Mouse (Mus musculus) E14TG2a.4 (cell line): ENCODE results near the gene A930033H14Rik.

Experiments used
- CTCF ChIP-seq: conservative IDR thresholded peaks from 2 replicates; pipeline ENCODE4 v1.5.1; 2014; ENCODE audit warnings: low read length
- NANOG ChIP-seq: IDR thresholded peaks from 2 replicates; pipeline ENCODE4 v1.6.1; 2014; ENCODE audit warnings: borderline replicate concordance, low read length, mixed read lengths
- POU5F1 ChIP-seq: IDR thresholded peaks from 2 replicates; pipeline ENCODE4 v1.6.1; 2014; ENCODE audit warnings: low read length, borderline replicate concordance

- TF ChIP-seq CTCF: no peak
- no peak for TF ChIP-seq POU5F1
- no peak for TF ChIP-seq NANOG
Measured at GRCm38 (mm10) chr10:69223232-69223631, 10.3 kb upstream of the A930033H14Rik start.
